Mouse (Mus musculus) heart, adult 2 months (tissue): ENCODE measurements around the gene Esyt3.

Experiments used
- CTCF ChIP-seq: fragments of 200-600 bp; IDR thresholded peaks from 2 replicates; pipeline ENCODE4 v1.8.1; 2022; ENCODE audit warnings: antibody characterized with exemption, mild to moderate bottlenecking, moderate library complexity
- EP300 ChIP-seq: fragments of 200-500 bp; IDR thresholded peaks from 2 replicates; pipeline ENCODE4 v1.6.1; 2011; ENCODE audit warnings: low read depth, low read length, control low read depth; ENCODE audit not compliant: insufficient read depth

DNA sequence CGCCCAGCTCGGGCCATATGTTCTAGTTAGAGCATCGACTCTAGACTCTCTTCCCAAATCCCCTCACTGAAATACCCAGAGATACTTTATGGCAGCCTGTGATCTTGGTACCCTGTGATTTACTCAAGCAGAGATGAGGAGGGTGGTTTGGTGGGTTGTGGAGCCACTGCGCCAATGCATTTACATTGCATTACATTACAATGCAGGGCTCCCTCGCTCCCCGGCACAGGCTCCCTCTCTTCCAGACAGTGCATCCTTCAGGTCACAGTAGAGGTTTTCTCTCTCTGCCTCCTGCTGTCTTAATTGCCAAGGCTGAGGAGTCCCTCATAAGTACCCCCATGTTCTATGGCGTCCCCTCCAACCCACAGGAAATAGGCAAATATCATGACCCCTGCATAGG is 10.1 kb upstream of the Esyt3 start:
- TF ChIP-seq EP300 = no peak
- no peak for TF ChIP-seq CTCF
